Comparison of ENCODE assay signal across 18 mouse cellular contexts in genomic region chr1:118398567-118398966, GRCm38 (mm10). TPM values are rescaled to one million over a fixed set of nuclear protein-coding genes. Genes with fewer than 3 reads are reported as not detected.
DNase-seq lines count a peak whose midpoint lies in the region; ATAC-seq and TF ChIP-seq lines count a peak whose summit lies in the region.
"Had no signal": no experiment of that assay in that cellular context is flagged by ENCODE, and none has a peak within 500 bp of the region (broad histone marks: within the 10 kb centered on the region; RNA-seq: fewer than 3 reads in every experiment).

No protein-coding gene starts in this region.

- TF ChIP-seq CTCF in forebrain, postnatal 0 days (IDR thresholded peaks at IDR 0.05; ENCODE audit: low read depth) = no peak
- no peak for TF ChIP-seq CTCF in lung, postnatal 0 days (IDR thresholded peaks at IDR 0.05)

- no peak overlapping the region for H3K4me2 ChIP-seq in forebrain, postnatal 0 days (ENCODE audit: low read depth)
- no peak overlapping the region for H3K4me2 ChIP-seq in forebrain, embryonic 14.5 days (ENCODE audit: low read length)
- H3K4me2 ChIP-seq in neural tube, embryonic 15.5 days = no peak overlapping the region
- peak overlapping the region; percentile 25; the same call in 1 of the 2 replicates for H3K4me2 ChIP-seq in lung, postnatal 0 days (replicated peaks; ENCODE audit: low read depth, low read length)
- H3K4me2 ChIP-seq: neural tube, embryonic 12.5 days had no signal

- H3K4me1 ChIP-seq in forebrain, postnatal 0 days (ENCODE audit: insufficient read depth) = no peaks in the 10 kb centered on the region
- no peaks in the 10 kb centered on the region for H3K4me1 ChIP-seq in forebrain, embryonic 14.5 days (ENCODE audit: control insufficient read depth, insufficient read depth, low read length)
- H3K4me1 ChIP-seq in neural tube, embryonic 15.5 days = peaks cover 11% of the 10 kb centered on the region; the same call in 1 of the 2 replicates
- no peaks in the 10 kb centered on the region; the same call in 1 of the 2 replicates for H3K4me1 ChIP-seq in lung, postnatal 0 days (ENCODE audit: insufficient read depth, low read depth, low read length)
- H3K4me1 ChIP-seq: neural tube, embryonic 12.5 days had no signal

- H3K9me3 ChIP-seq in forebrain, postnatal 0 days (ENCODE audit: low read length) = no peaks in the 10 kb centered on the region
- H3K9me3 ChIP-seq in forebrain, embryonic 14.5 days (replicated peaks; ENCODE audit: control insufficient read depth, low read length) = no peaks in the 10 kb centered on the region
- H3K9me3 ChIP-seq in neural tube, embryonic 15.5 days (replicated peaks) = no peaks in the 10 kb centered on the region
- no peaks in the 10 kb centered on the region for H3K9me3 ChIP-seq in lung, postnatal 0 days (ENCODE audit: low read length)
- H3K9me3 ChIP-seq: neural tube, embryonic 12.5 days had no signal

- TF ChIP-seq EP300 in lung, postnatal 0 days (IDR thresholded peaks at IDR 0.05) = peak; percentile 53

- DNase-seq in forebrain, postnatal 0 days = no peak
- DNase-seq in forebrain, embryonic 14.5 days (ENCODE audit: low spot score) = no peak
- DNase-seq in neural tube, embryonic 10.5 days (ENCODE audit: extremely low spot score, low spot score) = no peak
- DNase-seq in lung, postnatal 0 days (ENCODE audit: low spot score) = peak; percentile 84
- no peak for DNase-seq in frontal cortex, postnatal 14 days (ENCODE audit: low spot score in 2 of 2)
- DNase-seq in c-Kit-positive CD71-positive TER-119-positive erythroid progenitor cells, embryonic 14.5 days (ENCODE audit: low spot score) = no peak
- DNase-seq in thymus, postnatal 25 days = no peak
- DNase-seq: cerebellum, adult 9-10 months; embryo, embryonic 11 days; heart, postnatal 36 days; layer of hippocampus, adult 9-11 months; left cerebral cortex, postnatal 4 days had no signal

- H3K9ac ChIP-seq in forebrain, postnatal 0 days = no peak overlapping the region
- H3K9ac ChIP-seq in forebrain, embryonic 14.5 days (ENCODE audit: low read length) = no peak overlapping the region
- H3K9ac ChIP-seq in neural tube, embryonic 15.5 days (replicated peaks) = no peak overlapping the region
- H3K9ac ChIP-seq in lung, postnatal 0 days (replicated peaks; ENCODE audit: low read depth) = no peak overlapping the region
- H3K9ac ChIP-seq: neural tube, embryonic 12.5 days had no signal

- H3K36me3 ChIP-seq in forebrain, postnatal 0 days (ENCODE audit: insufficient read depth) = 0 out of 2 replicates have a peak, but pooled peaks cover 7% of the 10 kb centered on the region
- H3K36me3 ChIP-seq in forebrain, embryonic 14.5 days (ENCODE audit: control insufficient read depth, insufficient read depth, low read length) = peaks cover 11% of the 10 kb centered on the region; the same call in 1 of the 2 replicates
- H3K36me3 ChIP-seq in neural tube, embryonic 15.5 days = 0 out of 2 replicates have a peak, but pooled peaks cover 3% of the 10 kb centered on the region
- H3K36me3 ChIP-seq in lung, postnatal 0 days (ENCODE audit: insufficient read depth, low read length) = no peaks in the 10 kb centered on the region

- 0 out of 2 replicates have a peak, but pooled peaks have one; percentile 42 for ATAC-seq in forebrain, postnatal 0 days
- no peak for ATAC-seq in forebrain, embryonic 14.5 days
- ATAC-seq in neural tube, embryonic 15.5 days (ENCODE audit: low FRiP score) = no peak
- peak; percentile 92 for ATAC-seq in lung, postnatal 0 days
- ATAC-seq: activated CD4-positive, CD25-positive, alpha-beta regulatory T cell, adult 4 months; inflammation-experienced regulatory T-cells, adult 6 months; midbrain, embryonic 16.5 days had no signal

- H3K27ac ChIP-seq in forebrain, postnatal 0 days (ENCODE audit: low read depth, low read length) = no peak overlapping the region
- no peak overlapping the region for H3K27ac ChIP-seq in forebrain, embryonic 14.5 days (ENCODE audit: low read depth, low read length)
- peak overlapping the region; percentile 37; the same call in 1 of the 2 replicates for H3K27ac ChIP-seq in neural tube, embryonic 15.5 days (replicated peaks)
- H3K27ac ChIP-seq in lung, postnatal 0 days (ENCODE audit: low read length) = peak overlapping the region; percentile 83
- H3K27ac ChIP-seq: kidney, postnatal 0 days; neural tube, embryonic 12.5 days had no signal

- H3K27me3 ChIP-seq in forebrain, postnatal 0 days (ENCODE audit: insufficient read depth, low read length) = no peaks in the 10 kb centered on the region
- H3K27me3 ChIP-seq in forebrain, embryonic 14.5 days (replicated peaks; ENCODE audit: control insufficient read depth, insufficient read depth, low read length) = no peaks in the 10 kb centered on the region
- no peaks in the 10 kb centered on the region for H3K27me3 ChIP-seq in neural tube, embryonic 15.5 days (replicated peaks)
- no peaks in the 10 kb centered on the region for H3K27me3 ChIP-seq in lung, postnatal 0 days (replicated peaks; ENCODE audit: insufficient read depth, low read length)
- H3K27me3 ChIP-seq: neural tube, embryonic 12.5 days had no signal

- no peak overlapping the region for H3K4me3 ChIP-seq in forebrain, postnatal 0 days (ENCODE audit: low read depth, low read length)
- no peak overlapping the region for H3K4me3 ChIP-seq in forebrain, embryonic 14.5 days (ENCODE audit: low read depth, low read length)
- no peak overlapping the region for H3K4me3 ChIP-seq in neural tube, embryonic 15.5 days (replicated peaks)
- H3K4me3 ChIP-seq in lung, postnatal 0 days (ENCODE audit: low read depth, low read length) = no peak overlapping the region
- H3K4me3 ChIP-seq: neural tube, embryonic 12.5 days had no signal

- 39% methylated on average over 6 of the region's 6 CpGs for WGBS in forebrain, postnatal 0 days
- 58% methylated on average over 6 of the region's 6 CpGs for WGBS in forebrain, embryonic 14.5 days
- WGBS in neural tube, embryonic 15.5 days = 62% methylated on average over 6 of the region's 6 CpGs
- 62% methylated on average over 6 of the region's 6 CpGs for WGBS in lung, postnatal 0 days

RNA-seq across cellular contexts. Expression of gene Clasp1, which starts 9.7 kb away (rescaled TPM):
- 134 and 168 TPM in 2 replicates for total RNA-seq in forebrain, postnatal 0 days (2014; rRNA removed)
- 36.8 and 67.3 TPM in 2 replicates for polyA plus RNA-seq in forebrain, postnatal 0 days (2015; fragmentation: Nextera tagmentation; extraction: Ambion mirVana)
- polyA plus RNA-seq in forebrain, embryonic 14.5 days (2014; fragmentation: Nextera tagmentation; extraction: Ambion mirVana) = 71.6 and 108 TPM in 2 replicates
- polyA plus RNA-seq in neural tube, embryonic 15.5 days (2015; fragmentation: Nextera tagmentation; extraction: Ambion mirVana) = 74.7 and 88.1 TPM in 2 replicates
- polyA plus RNA-seq in lung, postnatal 0 days (2015; fragmentation: Nextera tagmentation; extraction: Ambion mirVana) = 14.8 and 19.6 TPM in 2 replicates

Comparison
In these comparisons a context has a peak if more than half of its experiments do, and no peak if none do; other contexts are left out.
1. ATAC-seq: peak in forebrain, postnatal 0 days (single experiment) and lung, postnatal 0 days (single experiment); none in forebrain, embryonic 14.5 days (single experiment) and neural tube, embryonic 15.5 days (single experiment).
2. H3K27ac ChIP-seq: peak in neural tube, embryonic 15.5 days (single experiment) and lung, postnatal 0 days (single experiment); none in forebrain, postnatal 0 days (single experiment) and forebrain, embryonic 14.5 days (single experiment).